Mouse (Mus musculus): Measurements from ENCODE around the gene Naa40. TPM values are rescaled to one million over a fixed set of nuclear protein-coding genes. Genes with fewer than 3 reads are reported as not detected.
A peak's percentile ranks its signal among the peaks of the same experiment; 100 is the strongest.

Naa40 gene
- polyA plus RNA-seq, 1 experiment from 2014 or later: 48.2 TPM

DNA sequence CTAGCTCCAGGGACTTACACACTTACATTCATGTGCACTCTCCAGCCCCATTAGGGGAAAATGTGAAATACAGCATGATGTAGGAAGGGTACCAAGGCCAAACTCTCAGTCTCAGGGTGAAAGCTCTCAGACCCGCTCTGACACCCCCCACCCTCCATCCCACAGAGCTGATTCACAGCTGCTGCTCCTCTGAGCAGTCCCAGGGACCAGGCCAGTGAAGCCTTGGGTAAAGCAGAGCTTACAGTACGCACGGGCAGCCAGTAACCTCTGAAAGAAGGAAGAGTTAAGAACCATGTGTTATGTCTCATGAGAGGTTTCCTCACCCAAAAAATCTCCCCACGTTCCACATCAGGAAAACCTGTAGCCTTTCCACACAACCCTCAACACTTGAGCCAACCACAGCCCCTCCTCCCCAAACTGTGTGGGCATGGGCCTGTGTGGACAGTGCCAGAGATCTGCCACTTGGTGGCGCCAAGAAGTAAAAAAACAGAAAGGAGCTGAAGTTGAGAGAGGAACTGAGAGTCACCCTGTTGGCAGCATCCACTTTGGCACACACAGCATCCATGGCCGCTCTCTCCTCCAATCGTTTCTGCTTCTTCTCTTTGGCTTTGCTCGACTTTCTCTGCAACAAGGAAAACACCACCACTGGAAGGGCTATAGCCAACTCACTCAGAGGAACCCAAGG lies 6.3 kb downstream of the Naa40 start:
- H3K36me3 ChIP-seq: peaks cover 52% of the 10 kb centered on the region
- no peak overlapping the region for H3K9ac ChIP-seq
- no peak overlapping the region for H3K4me3 ChIP-seq
- ATAC-seq (replicated peaks; ENCODE audit: insufficient number of reproducible peaks, insufficient read depth, low FRiP score, low read depth): peak; percentile 78; the same call in 1 of the 2 replicates
- H3K4me1 ChIP-seq (replicated peaks): peaks cover 15% of the 10 kb centered on the region
- H3K27me3 ChIP-seq: no peaks in the 10 kb centered on the region
- no peak overlapping the region for H3K4me2 ChIP-seq
- WGBS: 58% methylated on average over 8 of the region's 8 CpGs
- no peaks in the 10 kb centered on the region for H3K9me3 ChIP-seq (replicated peaks)
- H3K27ac ChIP-seq: no peak overlapping the region

GRCm38 (mm10) chr19:7226511-7226914 lies 14.5 kb downstream of the Naa40 start:
- 79% methylated on average over 6 of the region's 6 CpGs for WGBS
- Histone ChIP-seq H3K4me3 (no peak overlapping the region), H3K27ac (no peak overlapping the region), H3K4me2 (no peak overlapping the region), H3K9me3 (replicated peaks) (no peaks in the 10 kb centered on the region), H3K9ac (no peak overlapping the region), H3K36me3 (peaks cover 61% of the 10 kb centered on the region), H3K27me3 (no peaks in the 10 kb centered on the region), H3K4me1 (replicated peaks) (no peaks in the 10 kb centered on the region)
- ATAC-seq (replicated peaks; ENCODE audit: insufficient number of reproducible peaks, insufficient read depth, low FRiP score, low read depth): no peak

GRCm38 (mm10) chr19:7225096-7225690 lies 15.8 kb downstream of the Naa40 start:
- H3K4me3 ChIP-seq: no peak overlapping the region
- H3K9me3 ChIP-seq (replicated peaks): no peaks in the 10 kb centered on the region
- no peak overlapping the region for H3K27ac ChIP-seq
- ATAC-seq (replicated peaks; ENCODE audit: insufficient number of reproducible peaks, insufficient read depth, low FRiP score, low read depth): no peak
- peaks cover 48% of the 10 kb centered on the region for H3K36me3 ChIP-seq
- 82% methylated on average over 9 of the region's 9 CpGs for WGBS
- no peak overlapping the region for H3K9ac ChIP-seq
- no peak overlapping the region for H3K4me2 ChIP-seq
- H3K27me3 ChIP-seq: no peaks in the 10 kb centered on the region
- H3K4me1 ChIP-seq (replicated peaks): no peaks in the 10 kb centered on the region

GRCm38 (mm10) chr19:7224253-7224652 lies 16.7 kb downstream of the Naa40 start:
- peaks cover 38% of the 10 kb centered on the region for H3K36me3 ChIP-seq
- no peak overlapping the region for H3K27ac ChIP-seq
- H3K4me2 ChIP-seq: no peak overlapping the region
- H3K9me3 ChIP-seq (replicated peaks): no peaks in the 10 kb centered on the region
- H3K4me1 ChIP-seq (replicated peaks): no peaks in the 10 kb centered on the region
- ATAC-seq (replicated peaks; ENCODE audit: insufficient number of reproducible peaks, insufficient read depth, low FRiP score, low read depth): no peak
- H3K9ac ChIP-seq: no peak overlapping the region
- no peaks in the 10 kb centered on the region for H3K27me3 ChIP-seq
- no peak overlapping the region for H3K4me3 ChIP-seq
- WGBS: 89% methylated on average over 3 of the region's 3 CpGs

DNA sequence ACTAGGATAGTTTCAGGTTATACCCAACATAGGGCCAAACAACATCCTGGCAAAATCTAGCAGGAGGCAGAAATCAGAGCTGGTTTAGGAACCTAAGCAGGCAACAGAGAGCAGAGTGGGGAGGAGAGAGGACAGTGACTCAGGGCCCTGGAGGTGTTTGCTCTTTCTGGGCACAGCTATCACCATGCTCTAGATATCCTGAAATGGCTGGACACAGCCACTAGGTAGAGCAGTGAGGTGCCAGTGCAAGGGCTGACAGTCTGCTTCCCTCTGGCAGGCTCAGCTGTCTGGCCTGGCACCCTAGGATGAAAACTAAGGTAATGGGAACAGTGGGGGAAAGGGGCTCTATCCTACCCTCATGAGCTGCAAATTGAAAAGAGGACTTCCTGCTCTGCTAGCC lies 17.5 kb downstream of the Naa40 start:
- Histone ChIP-seq H3K4me3 (no peak overlapping the region), H3K36me3 (peaks cover 30% of the 10 kb centered on the region), H3K9ac (no peak overlapping the region), H3K4me2 (no peak overlapping the region), H3K4me1 (replicated peaks) (no peaks in the 10 kb centered on the region), H3K27me3 (no peaks in the 10 kb centered on the region), H3K9me3 (replicated peaks) (no peaks in the 10 kb centered on the region), H3K27ac (no peak overlapping the region)
- no peak for ATAC-seq (replicated peaks; ENCODE audit: insufficient number of reproducible peaks, insufficient read depth, low FRiP score, low read depth)

- Histone ChIP-seq H3K9me3 (replicated peaks) (no peaks in the 10 kb centered on the region), H3K27me3 (no peaks in the 10 kb centered on the region), H3K4me2 (no peak overlapping the region), H3K36me3 (peaks cover 18% of the 10 kb centered on the region), H3K9ac (no peak overlapping the region), H3K4me1 (replicated peaks) (peaks cover 6% of the 10 kb centered on the region), H3K4me3 (no peak overlapping the region), H3K27ac (no peak overlapping the region)
- 88% methylated on average over 6 of the region's 6 CpGs for WGBS
- no peak for ATAC-seq (replicated peaks; ENCODE audit: insufficient number of reproducible peaks, insufficient read depth, low FRiP score, low read depth)
These were observed 18.8 kb downstream of the Naa40 start for GRCm38 (mm10) chr19:7222196-7222595.

DNA sequence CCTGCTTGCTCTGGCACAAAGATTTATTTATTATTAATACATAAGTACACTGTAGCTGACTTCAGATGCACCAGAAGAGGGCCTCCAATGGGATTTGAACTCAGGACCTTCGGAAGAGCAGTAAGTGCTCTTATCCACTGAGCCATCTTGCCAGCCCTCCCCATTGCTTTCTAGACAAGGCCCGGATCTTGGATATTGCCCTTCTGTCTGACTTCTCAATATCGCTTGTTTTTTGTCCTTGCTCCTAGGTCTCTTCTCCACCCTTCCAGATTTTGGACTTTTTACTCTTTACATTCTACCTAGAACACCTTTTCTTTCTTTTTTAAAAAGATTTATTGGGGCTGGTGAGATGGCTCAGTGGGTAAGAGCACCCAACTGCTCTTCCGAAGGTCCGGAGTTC lies 22.2 kb downstream of the Naa40 start:
- no peak overlapping the region for H3K9ac ChIP-seq
- no peaks in the 10 kb centered on the region for H3K27me3 ChIP-seq
- H3K27ac ChIP-seq: no peak overlapping the region
- no peak for ATAC-seq (replicated peaks; ENCODE audit: insufficient number of reproducible peaks, insufficient read depth, low FRiP score, low read depth)
- peaks cover 34% of the 10 kb centered on the region for H3K4me1 ChIP-seq (replicated peaks)
- peaks cover 21% of the 10 kb centered on the region for H3K36me3 ChIP-seq
- no peak overlapping the region for H3K4me3 ChIP-seq
- no peak overlapping the region for H3K4me2 ChIP-seq
- 94% methylated on average over 5 of the region's 5 CpGs for WGBS
- no peaks in the 10 kb centered on the region for H3K9me3 ChIP-seq (replicated peaks)

- Histone ChIP-seq H3K9ac (no peak overlapping the region), H3K4me2 (peak overlapping the region; percentile 55), H3K4me3 (peak overlapping the region; percentile 77), H3K27ac (no peak overlapping the region), H3K36me3 (peaks cover 29% of the 10 kb centered on the region), H3K9me3 (replicated peaks) (no peaks in the 10 kb centered on the region), H3K4me1 (replicated peaks) (peaks cover 34% of the 10 kb centered on the region), H3K27me3 (no peaks in the 10 kb centered on the region)
- no peak for ATAC-seq (replicated peaks; ENCODE audit: insufficient number of reproducible peaks, insufficient read depth, low FRiP score, low read depth)
- 9% methylated on average over 6 of the region's 6 CpGs for WGBS
These were observed 23.1 kb downstream of the Naa40 start for GRCm38 (mm10) chr19:7217926-7218267.

- peak; percentile 96 for ATAC-seq (replicated peaks; ENCODE audit: insufficient number of reproducible peaks, insufficient read depth, low FRiP score, low read depth)
These were observed 23.6 kb downstream of the Naa40 start, which contains the start of gene Cox8a for GRCm38 (mm10) chr19:7217162-7217925. Gene Cox8a, minus strand, starts transcription at chr19:7217616.

DNA sequence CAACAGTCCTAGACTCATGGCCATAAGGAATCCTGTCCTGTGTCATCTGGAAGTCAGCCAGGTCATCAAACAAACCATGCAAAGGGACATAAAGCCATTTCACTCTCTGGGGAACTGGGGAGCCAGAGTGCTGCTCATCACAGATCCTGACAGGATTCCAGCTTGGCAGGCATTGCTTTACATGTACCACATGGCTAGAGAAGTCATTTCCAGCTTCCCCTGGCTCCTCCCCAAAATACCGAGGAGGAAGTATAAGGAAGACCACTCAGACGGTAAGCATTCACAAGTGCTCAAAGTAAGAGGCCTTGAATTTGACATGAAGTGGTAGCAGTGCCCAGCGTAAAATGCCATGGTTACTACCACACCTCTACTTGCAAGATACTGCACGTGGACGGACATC lies 26.5 kb downstream of the Naa40 start:
- H3K4me1 ChIP-seq (replicated peaks): peaks cover 34% of the 10 kb centered on the region
- no peak for ATAC-seq (replicated peaks; ENCODE audit: insufficient number of reproducible peaks, insufficient read depth, low FRiP score, low read depth)
- peak overlapping the region; percentile 24 for H3K4me2 ChIP-seq
- H3K9ac ChIP-seq: 0 out of 2 replicates have a peak overlapping the region, but pooled peaks have one; percentile 0
- no peaks in the 10 kb centered on the region for H3K9me3 ChIP-seq (replicated peaks)
- 0 out of 2 replicates have a peak overlapping the region, but pooled peaks have one; percentile 77 for H3K4me3 ChIP-seq
- peaks cover 35% of the 10 kb centered on the region for H3K36me3 ChIP-seq
- no peaks in the 10 kb centered on the region for H3K27me3 ChIP-seq
- WGBS: 63% methylated on average over 5 of the region's 5 CpGs
- 0 out of 2 replicates have a peak overlapping the region, but pooled peaks have one; percentile 0 for H3K27ac ChIP-seq

More at GRCm38 (mm10) chr19:7217162-7217925, 23.6 kb downstream of the Naa40 start, which contains the start of gene Cox8a:
- H3K27me3 ChIP-seq: no peaks in the 10 kb centered on the region
- H3K27ac ChIP-seq: peak within 1 kb of the TSS; percentile 93
- H3K36me3 ChIP-seq: peaks cover 30% of the 10 kb centered on the region
- peak within 1 kb of the TSS; percentile 77 for H3K4me3 ChIP-seq
- WGBS: under 1% methylated on average over 50 of the region's 50 CpGs
- H3K9me3 ChIP-seq (replicated peaks): no peaks in the 10 kb centered on the region
- H3K4me1 ChIP-seq (replicated peaks): peaks cover 34% of the 10 kb centered on the region
- peak within 1 kb of the TSS; percentile 84 for H3K9ac ChIP-seq
- peak within 1 kb of the TSS; percentile 78 for H3K4me2 ChIP-seq

GRCm38 (mm10) chr19:7213010-7213409 lies 28.0 kb downstream of the Naa40 start:
- no peak overlapping the region for H3K27ac ChIP-seq
- no peak for ATAC-seq (replicated peaks; ENCODE audit: insufficient number of reproducible peaks, insufficient read depth, low FRiP score, low read depth)
- no peaks in the 10 kb centered on the region for H3K9me3 ChIP-seq (replicated peaks)
- H3K4me2 ChIP-seq: no peak overlapping the region
- H3K36me3 ChIP-seq: peaks cover 35% of the 10 kb centered on the region
- no peak overlapping the region for H3K4me3 ChIP-seq
- peaks cover 31% of the 10 kb centered on the region for H3K4me1 ChIP-seq (replicated peaks)
- H3K27me3 ChIP-seq: no peaks in the 10 kb centered on the region
- H3K9ac ChIP-seq: no peak overlapping the region
- 90% methylated on average over 3 of the region's 3 CpGs for WGBS
